Mouse (Mus musculus) gastrocnemius, postnatal 14 days (tissue): ENCODE data around the gene Ak1. TPM values are rescaled to one million over a fixed set of nuclear protein-coding genes. Genes with fewer than 3 reads are reported as not detected.
A peak's percentile ranks its signal among the peaks of the same experiment; 100 is the strongest.

Experiments used
- DNase-seq: peaks from one replicate; pipeline ENCODE4 v3.0.0; 2021; ENCODE audit warnings: mixed read lengths
- intact Hi-C: fragments of 180-260 bp; cut with DNase I; formaldehyde crosslinking; loops from one replicate; pipeline ENCODE4 v1.15.1; 2025; ENCODE audit warnings: low total_unique reads
- long read RNA-seq, 2 experiments: library from polyadenylated mRNA; stranded (forward); transcript quantifications; one replicate each; pipeline ENCODE4 v2.0.0; 2021
- total RNA-seq, 2 experiments: library from RNA; stranded (reverse); gene quantifications; 2 replicates each; pipeline ENCODE4 v1.2.3; 2021

Ak1 gene
- total RNA-seq, result 1,000 to 10,000 TPM; 1,800 to 1,917 TPM
- long read RNA-seq, experiment 1, transcript Ak1-202 (7 exons, 2,063 nt), result major isoform, 5,281 of 6,046 reads
- long read RNA-seq, experiment 1, partial matches to known transcripts, result 288 of 6,046 reads
- long read RNA-seq, experiment 1, other reads (novel, unspliced or antisense), result 476 of 6,046 reads
- long read RNA-seq, experiment 2, transcript Ak1-202 (7 exons, 2,063 nt), result major isoform, 5,515 of 6,261 reads
- long read RNA-seq, experiment 2, partial matches to known transcripts, result 280 of 6,261 reads
- long read RNA-seq, experiment 2, other reads (novel, unspliced or antisense), result 465 of 6,261 reads

DNA sequence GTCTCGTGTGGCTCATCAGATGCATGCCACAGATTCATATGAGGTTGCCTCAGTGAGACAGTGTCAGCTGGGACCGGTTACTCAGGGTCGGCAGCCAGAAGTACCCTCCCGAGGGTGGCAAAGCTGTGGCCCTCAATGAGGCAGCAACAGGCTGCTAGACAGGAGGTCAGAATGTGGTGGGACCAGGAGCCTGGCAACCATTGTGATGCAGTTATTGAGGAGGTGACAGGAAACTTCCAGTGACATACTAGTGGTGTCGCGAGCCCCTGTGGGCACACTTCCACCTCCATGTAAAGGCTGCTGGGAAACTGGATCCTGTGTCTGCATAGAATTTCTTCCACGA, at the start of gene Ak1:
Gene Ak1, plus strand, starts transcription at position 242 of the 343 bp plus-strand sequence.
- intact Hi-C loops, result no loop called here
- no peak for DNase-seq

DNA sequence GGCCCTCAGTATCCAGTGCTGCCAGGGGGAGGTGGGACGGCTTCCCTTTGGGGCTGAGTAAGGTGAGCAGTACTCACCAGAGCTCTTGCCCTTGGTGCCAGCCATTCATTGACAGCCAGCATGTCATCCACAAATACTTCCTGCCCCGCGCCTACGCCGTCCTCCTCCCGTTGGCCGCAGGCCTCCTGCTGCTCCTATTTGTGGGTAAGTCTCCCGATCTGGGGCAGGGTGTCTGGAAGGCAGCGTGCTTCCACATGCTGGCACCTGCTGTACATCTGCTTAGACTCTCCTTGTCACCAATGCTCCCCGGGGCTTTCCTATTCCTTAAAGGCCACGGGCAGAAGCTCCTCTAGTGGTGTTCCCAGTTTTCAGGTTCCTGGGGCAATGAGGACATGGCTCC, 49.4 kb upstream of the Ak1 start:
- intact Hi-C loops, result no loop called here
- DNase-seq, result no peak

DNA sequence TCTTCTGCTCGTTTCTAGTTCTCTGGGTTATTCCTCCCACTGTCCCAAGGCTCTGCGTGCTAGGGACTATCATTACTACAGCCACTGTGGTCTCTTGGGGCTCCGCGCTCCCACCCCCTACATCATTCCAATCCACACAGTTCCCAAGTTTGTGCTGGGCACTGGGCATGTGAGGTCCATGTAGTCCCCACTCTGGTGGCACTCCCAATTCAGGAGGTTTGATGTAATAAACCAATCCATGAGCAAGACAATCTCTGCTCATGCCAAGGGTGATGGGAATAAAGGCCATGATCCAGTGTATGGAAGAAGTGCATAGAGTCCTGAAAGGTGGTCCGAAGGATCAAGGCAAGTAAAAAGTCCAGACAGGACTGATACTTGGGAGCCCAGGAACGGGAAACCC, 47.1 kb upstream of the Ak1 start, which contains the start of gene Pip5kl1:
Gene Pip5kl1, plus strand, starts transcription at position 301 of the 400 bp plus-strand sequence.
- no peak for DNase-seq
- intact Hi-C loops, result no loop called here

DNA sequence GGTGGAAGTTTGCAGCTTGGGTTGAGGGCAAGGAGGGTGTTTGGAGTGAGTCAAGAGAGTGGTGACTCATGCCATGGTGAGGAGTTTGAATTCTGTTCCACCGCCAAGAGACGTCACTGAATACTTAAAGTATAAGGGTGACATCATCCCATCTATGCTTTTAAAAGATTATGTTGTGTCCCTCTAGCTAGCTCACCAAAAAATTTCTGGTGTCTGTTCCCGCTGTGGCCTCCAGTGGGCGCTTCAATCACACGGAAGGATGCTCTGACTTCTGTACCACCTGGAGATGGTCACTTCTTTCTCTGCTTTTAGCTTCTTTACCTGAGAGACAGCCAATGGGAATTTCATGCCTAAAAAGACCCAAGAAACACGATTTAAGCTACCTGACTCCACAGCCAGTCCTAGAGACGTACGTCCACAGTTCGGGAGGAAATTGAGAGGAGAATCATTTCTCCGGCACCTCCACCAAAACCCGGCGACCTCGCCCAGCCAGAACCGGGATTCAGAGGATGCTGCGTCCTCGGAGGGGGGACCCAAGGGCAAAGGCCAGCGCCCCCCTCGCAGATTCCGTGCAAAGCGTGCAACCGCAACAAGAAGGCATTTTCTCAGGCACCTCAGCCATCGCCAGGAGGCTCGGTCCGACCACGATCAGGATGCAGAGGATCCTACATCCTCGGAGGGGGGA, 46.5 kb upstream of the Ak1 start:
- no peak for DNase-seq
- intact Hi-C loops, result loop anchor here (5.0 kb wide), 1 partner anchor 112 kb away; no protein-coding TSS in a partner anchor

DNA sequence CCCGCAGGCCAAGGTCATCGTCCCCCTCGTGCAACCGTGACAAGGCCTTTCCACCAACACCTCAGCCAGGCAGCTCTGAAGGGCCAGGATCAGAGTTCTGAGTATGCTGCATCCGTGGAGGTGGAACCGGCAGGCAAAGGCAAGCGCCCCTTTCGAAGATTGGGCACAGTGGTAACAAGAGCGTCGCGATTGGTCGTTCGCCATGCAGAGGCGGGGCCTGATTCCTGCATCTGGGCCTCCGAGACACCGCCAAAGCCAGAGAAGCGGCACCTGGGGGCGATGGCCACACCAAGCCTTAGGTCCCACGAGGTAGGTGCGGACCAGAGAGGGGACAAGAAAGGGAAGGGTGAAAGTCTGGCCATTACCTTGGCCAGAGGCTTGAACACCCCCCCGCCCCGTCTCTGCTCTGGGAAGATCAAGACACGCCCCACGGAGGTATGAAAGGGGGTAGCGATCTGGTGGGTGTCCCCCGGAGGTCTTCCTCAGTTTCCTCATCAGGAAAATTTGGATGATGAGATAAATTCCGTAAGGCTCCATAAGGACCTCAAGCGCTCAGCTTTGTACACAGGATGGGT, 45.9 kb upstream of the Ak1 start, which contains the start of gene 9430097D07Rik:
Gene 9430097D07Rik, minus strand, starts transcription at position 99 of the 575 bp plus-strand sequence.
- no peak for DNase-seq
- intact Hi-C loops, result loop anchor here (5.0 kb wide), 1 partner anchor 112 kb away; no protein-coding TSS in a partner anchor

DNA sequence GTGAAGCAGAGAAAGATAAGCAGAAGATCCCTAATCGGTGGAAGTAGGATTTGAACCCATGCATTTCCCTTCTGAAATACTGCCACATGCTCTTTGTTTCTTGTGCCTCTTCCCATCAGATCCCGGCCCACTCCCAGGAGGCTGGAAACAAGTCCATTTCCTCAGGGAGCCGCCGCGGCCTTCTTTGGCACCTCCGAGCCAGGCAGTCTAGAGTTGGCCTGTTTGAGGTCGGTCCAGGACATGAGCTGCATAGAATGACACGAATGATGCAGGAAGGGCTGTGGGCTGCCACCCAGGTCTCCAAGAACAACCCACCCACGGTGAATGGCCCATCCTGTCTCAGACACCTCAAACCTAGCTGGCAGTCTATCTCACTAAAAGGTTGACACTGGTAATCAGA, 45.0 kb upstream of the Ak1 start:
- intact Hi-C loops, result loop anchor here (5.0 kb wide), 1 partner anchor 111 kb away; no protein-coding TSS in a partner anchor

DNA sequence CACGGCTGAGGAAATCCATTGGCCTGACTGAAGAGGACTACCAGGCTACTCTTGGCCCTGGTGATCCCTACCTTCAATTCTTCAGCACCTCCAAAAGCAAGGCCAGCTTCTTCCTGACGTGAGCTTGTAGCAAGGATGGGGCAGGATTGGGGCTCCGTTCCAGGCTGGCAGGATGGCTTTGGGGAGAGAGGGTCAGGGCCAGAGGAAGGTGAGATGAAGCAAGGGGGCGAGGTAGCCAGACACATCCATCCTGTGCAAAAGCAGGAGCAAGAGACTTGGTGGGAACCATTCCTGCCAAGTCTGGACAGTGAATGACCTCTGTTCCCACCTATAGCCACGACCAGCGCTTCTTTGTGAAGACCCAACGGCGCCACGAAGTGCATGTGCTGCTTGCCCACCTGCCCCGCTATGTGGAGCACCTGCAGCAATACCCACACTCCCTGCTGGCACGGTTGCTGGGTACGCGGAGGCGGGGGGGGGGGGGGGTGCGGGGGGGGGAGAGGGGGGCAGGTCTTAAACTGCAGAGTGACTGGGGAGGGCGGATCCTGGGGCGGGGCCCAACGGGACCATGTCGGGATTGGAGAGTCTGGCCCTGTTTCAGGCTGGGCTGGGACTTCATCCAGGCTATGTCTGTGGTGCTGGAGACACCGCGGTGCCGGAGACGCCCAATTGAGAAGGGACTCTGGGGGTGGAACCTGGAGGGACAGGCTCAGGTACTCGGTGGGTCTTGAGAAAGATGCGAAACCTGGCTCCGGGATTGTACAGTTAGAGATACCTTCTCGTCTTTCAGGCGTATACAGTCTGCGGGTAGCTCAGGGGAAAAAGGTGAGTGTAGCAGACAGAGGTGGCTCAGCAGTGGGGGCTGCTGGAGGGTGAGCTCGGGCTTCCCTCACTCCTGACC, 43.2 kb upstream of the Ak1 start:
- peak; percentile 46 for DNase-seq

More for the DNA sequence above, 45.0 kb upstream of the Ak1 start:
- no peak for DNase-seq

DNA sequence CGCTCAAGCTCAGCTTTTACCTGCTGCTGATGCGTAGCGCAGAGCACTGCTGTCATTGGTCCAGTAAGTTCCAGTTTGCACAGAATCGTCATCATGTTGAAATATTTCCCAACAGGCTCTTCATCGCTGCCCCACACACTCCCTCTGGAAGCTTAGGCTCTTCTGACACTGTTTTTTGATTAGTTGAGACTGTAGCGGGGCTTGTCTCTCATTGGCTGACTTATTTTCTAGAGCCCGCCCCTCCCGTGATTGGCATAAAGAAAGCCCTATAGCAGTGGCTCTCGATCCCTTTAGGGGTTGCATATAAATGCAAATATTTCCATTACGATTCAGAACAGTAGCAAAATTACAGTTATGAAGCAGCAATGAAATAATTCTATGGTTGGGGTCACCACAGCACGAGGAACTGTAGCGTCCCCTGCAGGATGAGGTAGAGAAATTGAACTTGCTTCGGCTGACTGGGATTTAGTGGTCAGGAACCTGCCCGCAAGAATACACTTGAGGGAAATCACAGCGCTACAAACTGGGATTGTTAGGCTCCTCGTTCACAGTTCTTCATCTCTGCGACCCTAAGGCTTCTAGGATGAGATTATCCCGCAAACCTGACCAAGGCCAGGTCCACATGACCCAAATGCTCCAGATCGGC, 40.0 kb upstream of the Ak1 start:
- no peak for DNase-seq
- intact Hi-C loops, result loop anchor here (5.0 kb wide), 1 partner anchor 36 kb away; no protein-coding TSS in a partner anchor

More for the DNA sequence above, 43.2 kb upstream of the Ak1 start:
- intact Hi-C loops, result loop anchor here (5.0 kb wide), 1 partner anchor 109 kb away; no protein-coding TSS in a partner anchor

DNA sequence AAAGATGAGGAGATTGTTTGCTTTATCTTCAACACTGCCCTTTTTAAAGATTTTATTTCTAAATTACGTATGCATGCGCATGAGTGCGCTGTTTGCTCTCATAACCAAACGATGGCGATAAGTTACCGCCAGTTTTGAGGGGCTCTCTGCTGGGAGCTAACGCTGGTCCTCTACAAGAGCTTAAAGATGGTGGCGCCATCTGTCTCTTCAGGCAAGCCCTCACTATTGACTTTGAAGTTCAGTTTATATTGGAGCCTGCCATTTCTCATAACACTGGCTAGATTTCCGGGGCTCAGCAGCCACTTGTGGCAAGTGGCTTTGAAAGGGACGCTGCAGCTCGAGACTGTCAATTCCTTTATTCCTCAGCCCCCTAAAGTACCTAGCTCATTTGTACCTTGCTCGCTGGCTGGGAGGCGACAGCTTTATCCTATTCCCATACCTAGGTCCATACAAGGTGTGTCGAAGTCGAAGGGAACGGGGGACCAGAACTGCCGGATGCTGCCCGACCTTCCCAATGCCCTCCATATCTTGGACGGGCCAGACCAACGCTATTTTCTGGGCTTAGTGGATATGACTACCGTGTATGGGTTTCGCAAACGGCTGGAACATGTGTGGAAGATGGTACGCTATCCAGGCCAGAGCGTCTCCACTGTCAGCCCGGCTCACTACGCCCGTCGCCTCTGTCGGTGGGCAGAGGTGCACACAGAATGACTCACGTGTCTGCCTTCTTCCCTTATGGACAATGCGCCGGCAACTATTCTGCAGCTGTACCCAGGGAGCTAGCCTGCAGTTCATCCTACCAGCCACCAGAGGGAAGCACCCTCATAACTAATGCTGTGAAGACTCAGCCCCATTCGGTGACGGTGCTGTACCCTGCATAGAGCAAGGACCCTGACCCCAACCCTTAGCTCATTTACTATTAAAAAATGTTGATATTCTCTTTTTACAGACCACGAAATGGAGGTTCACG, 38.4 kb upstream of the Ak1 start:
- intact Hi-C loops, result loop anchor here (5.0 kb wide), 1 partner anchor 34 kb away; no protein-coding TSS in a partner anchor
- DNase-seq, result peak; percentile 71

DNA sequence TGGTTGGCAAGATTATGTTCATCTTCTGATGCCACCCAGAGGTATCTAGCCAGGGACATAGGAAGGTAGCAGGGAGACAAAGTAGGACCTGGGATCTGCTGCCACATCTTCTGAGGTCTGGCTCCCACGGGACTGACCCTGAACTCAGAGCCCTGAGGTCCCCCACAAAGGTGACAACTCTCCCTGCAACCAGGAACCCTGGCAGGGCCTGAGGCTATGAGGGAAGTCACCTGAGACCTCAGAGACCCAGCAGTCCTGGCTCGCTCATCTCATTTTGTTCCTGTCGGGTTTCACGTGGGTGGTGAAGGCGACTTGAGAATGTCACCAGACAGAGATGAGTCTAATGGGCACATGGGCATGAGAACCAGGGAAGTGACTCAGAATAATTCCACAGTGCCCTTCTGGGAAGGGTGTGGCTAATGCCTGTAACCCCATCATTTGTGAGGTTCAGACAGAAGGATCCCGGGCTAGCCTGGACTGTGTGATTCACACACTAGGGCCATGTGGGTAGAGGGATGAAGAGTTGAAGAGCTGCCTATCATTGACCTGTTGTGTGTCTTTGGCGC, 36.3 kb upstream of the Ak1 start:
- intact Hi-C loops, result loop anchor here (2.0 kb wide), 1 partner anchor 20 kb away; no protein-coding TSS in a partner anchor
- no peak for DNase-seq

DNA sequence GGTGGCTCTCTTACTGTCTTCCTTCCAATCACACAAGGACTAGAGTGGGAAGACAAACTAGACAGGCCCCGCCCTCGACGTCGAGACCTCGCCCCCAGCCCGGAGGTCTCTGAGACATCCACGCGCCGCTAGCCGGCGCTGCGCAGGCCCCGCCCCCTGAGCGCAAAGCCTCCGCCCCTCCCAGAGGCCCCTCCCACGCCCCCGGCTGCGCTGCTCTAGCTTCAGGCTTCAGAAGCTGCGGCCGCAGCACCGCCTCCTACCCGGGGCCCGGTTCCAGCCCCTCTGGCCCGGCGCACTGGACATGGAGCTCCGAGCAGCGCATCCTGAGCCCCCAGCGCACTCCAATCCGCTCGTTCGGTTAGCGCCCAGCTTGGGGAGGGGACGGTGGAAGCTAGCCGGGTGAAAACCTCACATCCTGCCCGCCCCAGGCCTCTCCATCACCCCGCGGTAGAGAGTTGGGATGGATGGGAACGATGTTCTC, 34.6 kb upstream of the Ak1 start, which contains the start of gene St6galnac4:
Gene St6galnac4, plus strand, starts transcription at position 225 of the 481 bp plus-strand sequence.
- intact Hi-C loops, result no loop called here
- peak; percentile 95 for DNase-seq

DNA sequence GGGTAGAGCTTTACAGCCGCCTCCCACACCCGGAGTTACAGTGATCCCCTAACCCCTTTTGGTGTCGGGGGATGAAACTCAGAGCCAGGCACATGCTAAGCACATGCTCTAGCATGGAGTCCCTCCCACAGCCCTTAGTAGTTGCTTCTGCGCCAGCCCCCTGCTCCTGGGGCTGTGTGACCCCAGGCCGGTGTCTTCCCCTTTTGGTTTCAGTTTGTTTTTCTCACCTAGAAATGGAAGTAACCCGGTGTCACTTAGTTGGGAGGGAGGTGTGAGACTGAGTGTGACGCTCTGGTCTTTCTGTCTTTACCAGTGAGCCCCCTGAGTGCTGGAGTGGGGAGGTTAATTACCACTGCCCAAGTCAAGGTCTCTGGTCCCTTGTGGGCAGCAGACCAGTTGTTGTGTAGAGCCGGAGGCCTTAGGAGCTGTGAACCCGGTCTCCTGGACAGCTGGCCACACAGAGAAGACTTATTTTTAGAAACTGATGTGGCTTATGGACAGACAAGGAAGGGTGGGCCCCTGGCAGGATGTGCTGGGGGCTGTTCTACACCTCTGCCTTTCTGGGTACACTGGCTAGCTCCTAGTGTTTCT, 33.7 kb upstream of the Ak1 start:
- DNase-seq, result peak; percentile 46
- intact Hi-C loops, result no loop called here

DNA sequence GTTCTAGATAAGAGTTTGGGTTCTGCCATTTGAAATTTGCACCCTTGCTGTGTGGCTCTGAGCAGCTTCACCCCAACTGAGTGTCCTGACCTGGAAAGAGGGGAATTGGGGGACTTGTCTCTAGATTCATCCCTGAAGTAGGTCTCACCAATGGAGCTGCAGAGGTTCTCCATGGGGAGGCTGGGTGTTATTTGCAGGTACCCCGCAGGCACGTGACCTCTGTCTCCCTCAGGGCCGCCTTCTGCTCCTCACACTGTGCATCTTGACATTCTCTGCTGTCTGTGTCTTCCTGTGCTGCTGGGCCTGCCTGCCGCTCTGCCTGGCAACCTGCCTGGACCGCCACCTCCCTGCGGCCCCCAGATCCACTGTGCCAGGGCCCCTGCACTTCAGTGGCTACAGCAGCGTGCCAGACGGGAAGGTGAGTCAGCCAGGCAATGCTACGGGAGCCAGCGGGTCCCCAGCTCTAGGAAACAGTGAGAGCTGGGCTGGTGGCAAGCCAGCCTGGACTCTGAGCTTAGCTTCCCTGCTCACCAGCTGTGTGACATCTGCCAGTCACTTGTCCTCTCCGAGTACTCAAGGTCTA, 32.3 kb upstream of the Ak1 start:
- no peak for DNase-seq
- intact Hi-C loops, result no loop called here

DNA sequence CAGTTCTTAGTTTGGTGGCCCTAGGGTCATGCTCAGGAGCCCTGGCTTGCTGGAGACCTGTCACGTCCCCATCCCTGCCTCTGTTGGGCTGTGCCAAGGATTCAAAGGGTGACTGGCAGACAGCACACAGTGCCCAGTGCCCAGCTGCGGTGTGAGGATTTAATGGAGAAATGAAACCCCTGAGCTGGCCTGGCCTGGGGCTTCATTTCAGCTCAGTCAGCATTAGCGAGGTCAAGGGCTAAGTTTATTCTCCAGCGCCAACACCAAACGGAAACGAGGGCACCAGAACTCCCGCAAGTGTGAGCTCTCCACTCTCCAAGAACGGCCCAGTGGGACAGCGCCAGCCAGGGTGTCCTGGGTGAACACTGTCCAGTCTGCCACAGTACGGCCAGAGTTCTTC, 31.3 kb upstream of the Ak1 start:
- peak; percentile 59 for DNase-seq
- intact Hi-C loops, result no loop called here

DNA sequence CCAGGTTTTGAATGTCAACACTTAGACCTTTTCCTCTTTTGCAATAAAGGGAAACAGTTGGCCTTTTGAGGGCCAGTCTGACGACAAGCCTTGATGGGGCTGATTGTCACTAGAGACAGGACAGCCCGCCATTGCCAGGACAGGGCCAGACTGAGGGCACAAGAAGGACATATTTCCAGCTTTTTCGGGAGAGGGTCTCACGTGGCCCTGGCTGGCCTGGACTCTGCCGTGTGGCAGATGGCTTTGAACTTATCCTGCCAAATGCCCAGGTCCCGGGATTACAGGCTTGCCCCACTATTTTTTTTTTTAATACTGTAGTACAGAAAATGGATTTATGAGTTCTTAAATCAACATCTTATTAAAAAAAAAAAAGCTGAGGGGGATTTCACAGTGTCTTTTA, 30.3 kb upstream of the Ak1 start:
- intact Hi-C loops, result no loop called here
- no peak for DNase-seq

DNA sequence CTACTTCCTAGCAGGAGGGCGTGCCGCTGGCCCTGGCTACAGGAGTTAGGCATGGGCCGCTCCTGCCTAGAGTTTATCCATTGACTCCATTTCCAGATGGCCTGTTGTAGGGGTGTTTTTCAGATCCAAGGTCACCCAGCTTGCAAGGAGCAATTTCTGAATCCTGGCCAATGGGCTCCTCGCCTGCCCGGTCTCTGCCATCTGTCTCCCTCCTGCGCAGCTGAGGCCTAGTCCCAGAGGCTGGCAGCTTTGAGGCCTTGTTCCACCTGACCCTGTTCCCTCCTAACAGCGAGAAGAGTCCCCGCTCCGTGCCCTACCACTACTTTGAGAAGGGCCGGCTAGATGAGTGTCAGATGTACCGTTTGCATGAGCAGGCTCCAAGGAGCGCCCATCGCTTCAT, 24.8 kb upstream of the Ak1 start:
- peak; percentile 66 for DNase-seq
- intact Hi-C loops, result no loop called here
